Mouse (Mus musculus) CD4-positive helper T cell, adult 2 months (primary cell): Measurements from ENCODE around the gene Cd70.
A peak's percentile ranks its signal among the peaks of the same experiment; 100 is the strongest.

Source experiments
- DNase-seq: peaks from one replicate; pipeline ENCODE4 v3.0.0-alpha.2; 2012; ENCODE audit warnings: low read depth, missing footprints, low spot score

The Cd70 gene

DNA sequence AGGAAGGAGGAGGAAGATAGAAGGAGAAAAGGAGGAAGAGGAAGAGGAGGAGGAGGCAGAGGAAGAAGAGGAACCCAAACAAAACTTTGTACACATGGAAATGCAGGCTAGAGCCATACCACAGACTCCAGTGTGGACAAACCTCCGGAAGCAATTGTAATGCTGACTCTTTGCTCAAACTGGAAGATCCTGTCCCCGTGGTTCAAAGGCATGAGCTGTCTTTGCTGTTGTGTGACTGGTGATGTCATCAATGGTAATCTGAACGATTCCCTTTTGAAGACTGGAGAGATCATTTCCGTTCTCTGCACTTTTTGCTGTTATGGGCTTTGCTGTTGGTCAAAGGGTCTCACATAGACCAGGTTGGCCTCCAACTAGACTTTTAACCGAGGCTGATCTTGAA, 51.3 kb downstream of the Cd70 start:
- no peak for DNase-seq

DNA sequence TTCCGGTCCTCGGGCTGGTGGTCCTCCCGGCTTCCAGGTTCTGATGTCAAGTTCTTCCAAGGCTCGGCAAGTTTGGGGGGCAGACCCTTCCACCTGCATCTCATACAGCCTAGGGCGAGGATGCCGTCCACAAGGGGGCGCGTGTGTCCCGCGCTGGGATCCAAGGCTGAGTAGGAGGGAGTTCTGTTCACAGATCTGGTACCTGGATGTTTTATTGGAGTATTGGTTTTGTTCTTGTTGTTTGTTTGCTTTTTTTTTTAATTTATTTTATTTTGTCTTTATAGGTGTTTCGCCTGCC, 53.0 kb downstream of the Cd70 start:
- DNase-seq = peak; percentile 83
